Mouse (Mus musculus): ENCODE data around the gene Psmd1. TPM values are rescaled to one million over a fixed set of nuclear protein-coding genes. Genes with fewer than 3 reads are reported as not detected.

Psmd1 gene
- total RNA-seq, 1 experiment, result 177 TPM

- in situ Hi-C loops (cut with MboI; ENCODE audit: low sequenced_read_pairs in 2 of 2, unreplicated experiment in 2 of 2), result no loop called here
- no peak overlapping the region for H3K4me3 ChIP-seq (ENCODE audit: insufficient read depth in 1 of 2, low read depth in 1 of 2, low read length in 2 of 2, poor library complexity in 1 of 2, severe bottlenecking in 1 of 2)
These were observed 80.1 kb downstream of the Psmd1 start for GRCm38 (mm10) chr1:86144001-86144944.

GRCm38 (mm10) chr1:86146293-86146692, 82.1 kb downstream of the Psmd1 start:
- no peak for DNase-seq (ENCODE audit: low read depth, low spot score)
- H3K4me1 ChIP-seq (ENCODE audit: control insufficient read depth in 2 of 2, insufficient read depth in 2 of 2, low read length in 2 of 2, poor library complexity in 1 of 2), result peaks cover 0 to 3% of the 10 kb centered on the region in 2 experiments; a peak in 1 of 4 replicates
- in situ Hi-C loops (cut with MboI; ENCODE audit: low sequenced_read_pairs in 2 of 2, unreplicated experiment in 2 of 2), result no loop called here
- H3K9me3 ChIP-seq (ENCODE audit: control insufficient read depth, insufficient read depth, low read depth, low read length), result no peaks in the 10 kb centered on the region
- no peak overlapping the region; the same call in 1 of the 2 replicates for H3K27ac ChIP-seq (ENCODE audit: insufficient read depth, low read depth, low read length, poor library complexity, severe bottlenecking)
- TF ChIP-seq HCFC1 (IDR thresholded peaks at IDR 0.05; ENCODE audit: borderline replicate concordance, insufficient read depth, low read length) (no peak), ZNF384 (IDR thresholded peaks at IDR 0.05; ENCODE audit: low read depth, low read length) (no peak), CHD2 (IDR thresholded peaks at IDR 0.05; ENCODE audit: low read depth, low read length) (no peak)
- H3K9ac ChIP-seq (ENCODE audit: insufficient read depth, low read depth, low read length, poor library complexity, severe bottlenecking), result no peak overlapping the region
- no peak overlapping the region for H3K4me3 ChIP-seq (ENCODE audit: insufficient read depth in 1 of 2, low read depth in 1 of 2, low read length in 2 of 2, poor library complexity in 1 of 2, severe bottlenecking in 1 of 2)
- no peaks in the 10 kb centered on the region for H3K36me3 ChIP-seq (ENCODE audit: control insufficient read depth, insufficient read depth, low read length, poor library complexity, severe bottlenecking)

More at GRCm38 (mm10) chr1:86144001-86144944, 80.1 kb downstream of the Psmd1 start:
- H3K9ac ChIP-seq (ENCODE audit: insufficient read depth, low read depth, low read length, poor library complexity, severe bottlenecking), result no peak overlapping the region
- peaks cover 6% of the 10 kb centered on the region; the same call in 1 of the 2 replicates for H3K36me3 ChIP-seq (ENCODE audit: control insufficient read depth, insufficient read depth, low read length, poor library complexity, severe bottlenecking)
- DNase-seq (ENCODE audit: low read depth, low spot score), result peak; percentile 19
- H3K9me3 ChIP-seq (ENCODE audit: control insufficient read depth, insufficient read depth, low read depth, low read length), result no peaks in the 10 kb centered on the region
- TF ChIP-seq ZC3H11A (IDR thresholded peaks at IDR 0.05; ENCODE audit: borderline replicate concordance, low read depth, low read length) (no peak), MAFK (IDR thresholded peaks at IDR 0.05; ENCODE audit: insufficient read depth, low read depth, low read length) (no peak), ZNF384 (IDR thresholded peaks at IDR 0.05; ENCODE audit: low read depth, low read length) (0 out of 2 replicates have a peak, but pooled peaks have one; percentile 36), CHD2 (IDR thresholded peaks at IDR 0.05; ENCODE audit: low read depth, low read length) (no peak), HCFC1 (IDR thresholded peaks at IDR 0.05; ENCODE audit: borderline replicate concordance, insufficient read depth, low read length) (no peak)
- H3K4me1 ChIP-seq (ENCODE audit: control insufficient read depth in 2 of 2, insufficient read depth in 2 of 2, low read length in 2 of 2, poor library complexity in 1 of 2), result no peaks in the 10 kb centered on the region; a peak in 1 of 4 replicates
- H3K27ac ChIP-seq (ENCODE audit: insufficient read depth, low read depth, low read length, poor library complexity, severe bottlenecking), result no peak overlapping the region

GRCm38 (mm10) chr1:86147557-86147956, 83.4 kb downstream of the Psmd1 start:
- no peak overlapping the region for H3K4me3 ChIP-seq (ENCODE audit: insufficient read depth in 1 of 2, low read depth in 1 of 2, low read length in 2 of 2, poor library complexity in 1 of 2, severe bottlenecking in 1 of 2)
- in situ Hi-C loops (cut with MboI; ENCODE audit: low sequenced_read_pairs in 2 of 2, unreplicated experiment in 2 of 2), result no loop called here
- no peak overlapping the region for H3K9ac ChIP-seq (ENCODE audit: insufficient read depth, low read depth, low read length, poor library complexity, severe bottlenecking)
- TF ChIP-seq ZC3H11A (IDR thresholded peaks at IDR 0.05; ENCODE audit: borderline replicate concordance, low read depth, low read length) (no peak), ZNF384 (IDR thresholded peaks at IDR 0.05; ENCODE audit: low read depth, low read length) (no peak), CHD2 (IDR thresholded peaks at IDR 0.05; ENCODE audit: low read depth, low read length) (no peak), HCFC1 (IDR thresholded peaks at IDR 0.05; ENCODE audit: borderline replicate concordance, insufficient read depth, low read length) (no peak), MAFK (IDR thresholded peaks at IDR 0.05; ENCODE audit: insufficient read depth, low read depth, low read length) (no peak)
- peaks cover 0 to 3% of the 10 kb centered on the region in 2 experiments; a peak in 1 of 4 replicates for H3K4me1 ChIP-seq (ENCODE audit: control insufficient read depth in 2 of 2, insufficient read depth in 2 of 2, low read length in 2 of 2, poor library complexity in 1 of 2)
- no peaks in the 10 kb centered on the region for H3K36me3 ChIP-seq (ENCODE audit: control insufficient read depth, insufficient read depth, low read length, poor library complexity, severe bottlenecking)
- H3K9me3 ChIP-seq (ENCODE audit: control insufficient read depth, insufficient read depth, low read depth, low read length), result no peaks in the 10 kb centered on the region
- no peak overlapping the region for H3K27ac ChIP-seq (ENCODE audit: insufficient read depth, low read depth, low read length, poor library complexity, severe bottlenecking)
- no peak for DNase-seq (ENCODE audit: low read depth, low spot score)

DNA sequence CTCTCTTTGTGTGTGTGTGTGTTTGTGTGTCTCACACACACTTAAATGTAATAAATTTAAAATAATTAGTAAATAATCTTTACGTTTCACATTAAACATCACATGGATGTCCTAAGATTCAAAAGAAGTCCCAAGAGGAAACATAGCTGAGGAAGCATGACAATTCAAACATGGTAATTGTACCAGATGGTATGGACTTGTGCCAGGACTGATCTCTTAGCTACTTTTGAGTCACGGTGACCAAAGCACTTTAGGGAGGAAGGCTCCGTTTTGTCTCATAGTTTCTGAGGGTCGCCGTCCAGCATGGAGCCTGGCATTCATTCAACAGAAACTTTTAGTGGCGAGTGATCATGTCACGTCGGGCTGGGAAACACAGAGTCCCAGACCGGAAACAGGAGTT, 84.0 kb downstream of the Psmd1 start:
- no peak for DNase-seq (ENCODE audit: low read depth, low spot score)
- TF ChIP-seq MAFK (IDR thresholded peaks at IDR 0.05; ENCODE audit: insufficient read depth, low read depth, low read length), result no peak
- TF ChIP-seq ZC3H11A (IDR thresholded peaks at IDR 0.05; ENCODE audit: borderline replicate concordance, low read depth, low read length), result no peak
- no peak for TF ChIP-seq ZNF384 (IDR thresholded peaks at IDR 0.05; ENCODE audit: low read depth, low read length)
- TF ChIP-seq CHD2 (IDR thresholded peaks at IDR 0.05; ENCODE audit: low read depth, low read length), result no peak
- TF ChIP-seq HCFC1 (IDR thresholded peaks at IDR 0.05; ENCODE audit: borderline replicate concordance, insufficient read depth, low read length), result no peak
- Histone ChIP-seq H3K9me3 (ENCODE audit: control insufficient read depth, insufficient read depth, low read depth, low read length) (no peaks in the 10 kb centered on the region), H3K36me3 (ENCODE audit: control insufficient read depth, insufficient read depth, low read length, poor library complexity, severe bottlenecking) (no peaks in the 10 kb centered on the region), H3K9ac (ENCODE audit: insufficient read depth, low read depth, low read length, poor library complexity, severe bottlenecking) (no peak overlapping the region), H3K27ac (ENCODE audit: insufficient read depth, low read depth, low read length, poor library complexity, severe bottlenecking) (no peak overlapping the region), H3K4me3 (ENCODE audit: insufficient read depth in 1 of 2, low read depth in 1 of 2, low read length in 2 of 2, poor library complexity in 1 of 2, severe bottlenecking in 1 of 2) (no peak overlapping the region), H3K4me1 (ENCODE audit: control insufficient read depth in 2 of 2, insufficient read depth in 2 of 2, low read length in 2 of 2, poor library complexity in 1 of 2) (peaks cover 0 to 3% of the 10 kb centered on the region in 2 experiments; a peak in 1 of 4 replicates)
- in situ Hi-C loops (cut with MboI; ENCODE audit: low sequenced_read_pairs in 2 of 2, unreplicated experiment in 2 of 2), result no loop called here
